Comparison of ENCODE assay signal across 8 mouse cellular contexts in genomic region chr10:80329273-80330081, GRCm38 (mm10). TPM values are rescaled to one million over a fixed set of nuclear protein-coding genes. Genes with fewer than 3 reads are reported as not detected.
DNase-seq lines count a peak whose midpoint lies in the region; ATAC-seq and TF ChIP-seq lines count a peak whose summit lies in the region.

TSS of gene Pcsk4 (minus strand) at chr10:80329498.
TSS of gene Reep6 (plus strand) at chr10:80329953.

- peaks cover 15% of the 10 kb centered on the region for H3K4me1 ChIP-seq in heart, embryonic 12.5 days (replicated peaks)
- peaks cover 12% of the 10 kb centered on the region for H3K4me1 ChIP-seq in kidney, postnatal 0 days (replicated peaks; ENCODE audit: insufficient read depth, low read length)
- peaks cover 52% of the 10 kb centered on the region for H3K4me1 ChIP-seq in liver, embryonic 11.5 days (replicated peaks; ENCODE audit: control insufficient read depth, insufficient read depth, low read length)
- peaks cover 37% of the 10 kb centered on the region for H3K4me1 ChIP-seq in stomach, embryonic 15.5 days

- H3K4me3 ChIP-seq in heart, embryonic 12.5 days = peak within 1 kb of the TSS; percentile 49
- peak within 1 kb of the TSS; percentile 32 for H3K4me3 ChIP-seq in kidney, postnatal 0 days (replicated peaks; ENCODE audit: low read depth, low read length)
- H3K4me3 ChIP-seq in liver, embryonic 11.5 days (ENCODE audit: low read depth, low read length) = peak within 1 kb of the TSS; percentile 72
- peak within 1 kb of the TSS; percentile 50 for H3K4me3 ChIP-seq in stomach, embryonic 15.5 days (replicated peaks)

- peak; percentile 90 for DNase-seq in CD4-positive helper T cell, adult 2 months (ENCODE audit: low read depth, low spot score)
- DNase-seq in brain, embryonic 18.5 days (ENCODE audit: low read depth, low spot score) = peak; percentile 90
- DNase-seq in kidney, postnatal 0 days (ENCODE audit: low spot score) = peak; percentile 100
- DNase-seq in liver, embryonic 11.5 days (ENCODE audit: low spot score) = peak; percentile 98
- DNase-seq in natural killer cell, adult 2 months (ENCODE audit: low spot score in 2 of 2) = peak; percentile 94 to 97

- H3K27me3 ChIP-seq in heart, embryonic 12.5 days (replicated peaks) = peaks cover 59% of the 10 kb centered on the region
- H3K27me3 ChIP-seq in kidney, postnatal 0 days (ENCODE audit: insufficient read depth, low read length) = no peaks in the 10 kb centered on the region
- H3K27me3 ChIP-seq in liver, embryonic 11.5 days (replicated peaks; ENCODE audit: control insufficient read depth, insufficient read depth, low read length) = no peaks in the 10 kb centered on the region; the same call in none of the 2 replicates
- H3K27me3 ChIP-seq in stomach, embryonic 15.5 days (replicated peaks) = no peaks in the 10 kb centered on the region

- no peak within 1 kb of the TSS for H3K27ac ChIP-seq in heart, embryonic 12.5 days (ENCODE audit: poor library complexity, severe bottlenecking)
- no peak within 1 kb of the TSS for H3K27ac ChIP-seq in kidney, postnatal 0 days
- peak within 1 kb of the TSS; percentile 95 for H3K27ac ChIP-seq in liver, embryonic 11.5 days (ENCODE audit: low read depth, low read length)
- H3K27ac ChIP-seq in stomach, embryonic 15.5 days = peak within 1 kb of the TSS; percentile 78

- H3K4me2 ChIP-seq in heart, embryonic 12.5 days = peak within 1 kb of the TSS; percentile 85
- peak within 1 kb of the TSS; percentile 81 for H3K4me2 ChIP-seq in kidney, postnatal 0 days (ENCODE audit: low read length)
- H3K4me2 ChIP-seq in liver, embryonic 11.5 days = peak within 1 kb of the TSS; percentile 99
- peak within 1 kb of the TSS; percentile 97 for H3K4me2 ChIP-seq in stomach, embryonic 15.5 days

- 3% methylated on average over 36 of the region's 36 CpGs for WGBS in heart, embryonic 12.5 days
- 2% methylated on average over 36 of the region's 36 CpGs for WGBS in kidney, postnatal 0 days
- 4% methylated on average over 36 of the region's 36 CpGs for WGBS in liver, embryonic 11.5 days
- WGBS in stomach, embryonic 15.5 days = 3% methylated on average over 36 of the region's 36 CpGs

- peak; percentile 76 for ATAC-seq in erythroid progenitor cell, adult 5-6 weeks (replicated peaks; ENCODE audit: low FRiP score, poor library complexity, severe bottlenecking)
- peak; percentile 96 for ATAC-seq in heart, embryonic 12.5 days (ENCODE audit: insufficient number of reproducible peaks, low FRiP score)
- ATAC-seq in kidney, postnatal 0 days (replicated peaks; ENCODE audit: low FRiP score, low read depth) = peak; percentile 96
- peak; percentile 89 for ATAC-seq in liver, embryonic 11.5 days (replicated peaks; ENCODE audit: low FRiP score)
- ATAC-seq in stomach, embryonic 15.5 days (ENCODE audit: insufficient read depth, low FRiP score, low read depth) = peak; percentile 93

- no peaks in the 10 kb centered on the region for H3K9me3 ChIP-seq in heart, embryonic 12.5 days (replicated peaks)
- no peaks in the 10 kb centered on the region for H3K9me3 ChIP-seq in kidney, postnatal 0 days (replicated peaks; ENCODE audit: low read length)
- no peaks in the 10 kb centered on the region for H3K9me3 ChIP-seq in liver, embryonic 11.5 days (ENCODE audit: control insufficient read depth, low read length)
- no peaks in the 10 kb centered on the region for H3K9me3 ChIP-seq in stomach, embryonic 15.5 days

- H3K9ac ChIP-seq in heart, embryonic 12.5 days = peak within 1 kb of the TSS; percentile 64
- H3K9ac ChIP-seq in kidney, postnatal 0 days (ENCODE audit: low read depth, low read length) = peak within 1 kb of the TSS; percentile 46; the same call in 1 of the 2 replicates
- peak within 1 kb of the TSS; percentile 81 for H3K9ac ChIP-seq in liver, embryonic 11.5 days (ENCODE audit: low read depth, low read length)
- H3K9ac ChIP-seq in stomach, embryonic 15.5 days = peak within 1 kb of the TSS; percentile 43; the same call in 1 of the 2 replicates

- H3K36me3 ChIP-seq in heart, embryonic 12.5 days = no peaks in the 10 kb centered on the region
- H3K36me3 ChIP-seq in kidney, postnatal 0 days (ENCODE audit: insufficient read depth, low read length) = no peaks in the 10 kb centered on the region
- 0 out of 2 replicates have a peak, but pooled peaks cover 4% of the 10 kb centered on the region for H3K36me3 ChIP-seq in liver, embryonic 11.5 days (ENCODE audit: control insufficient read depth, insufficient read depth, low read length)
- no peaks in the 10 kb centered on the region for H3K36me3 ChIP-seq in stomach, embryonic 15.5 days

- no peak for TF ChIP-seq CTCF in kidney, postnatal 0 days (IDR thresholded peaks at IDR 0.05; ENCODE audit: low read depth)

RNA-seq across cellular contexts. Expression of gene Pcsk4, which starts in this region (rescaled TPM):
- total RNA-seq in erythroid progenitor cell, adult 5-6 weeks (2015; ENCODE audit: low replicate concordance) = not detected in 2 replicates
- 1.0 TPM in 1 of 2 replicates, not detected in the other for total RNA-seq in erythroid progenitor cell, adult 5-6 weeks (2017; ENCODE audit: low replicate concordance)
- 1.0 and 1.5 TPM in 2 replicates for polyA plus RNA-seq in heart, embryonic 12.5 days (2016; fragmentation: Nextera tagmentation; extraction: Ambion mirVana)
- 5.4 and 5.9 TPM in 2 replicates for polyA plus RNA-seq in kidney, postnatal 0 days (2015; fragmentation: Nextera tagmentation; extraction: Ambion mirVana)
- polyA plus RNA-seq in liver, embryonic 11.5 days (2014; fragmentation: Nextera tagmentation; extraction: Ambion mirVana) = 12.6 and 12.8 TPM in 2 replicates
- 4.8 and 5.4 TPM in 2 replicates for polyA plus RNA-seq in stomach, embryonic 15.5 days (2015; fragmentation: Nextera tagmentation; extraction: Ambion mirVana)

RNA-seq across cellular contexts. Expression of gene Reep6, which starts in this region (rescaled TPM):
- total RNA-seq in erythroid progenitor cell, adult 5-6 weeks (2015; ENCODE audit: low replicate concordance) = 17.2 and 22.3 TPM in 2 replicates
- 16.8 and 18.2 TPM in 2 replicates for total RNA-seq in erythroid progenitor cell, adult 5-6 weeks (2017; ENCODE audit: low replicate concordance)
- 3.1 and 3.7 TPM in 2 replicates for polyA plus RNA-seq in heart, embryonic 12.5 days (2016; fragmentation: Nextera tagmentation; extraction: Ambion mirVana)
- 11.7 and 12.1 TPM in 2 replicates for polyA plus RNA-seq in kidney, postnatal 0 days (2015; fragmentation: Nextera tagmentation; extraction: Ambion mirVana)
- polyA plus RNA-seq in liver, embryonic 11.5 days (2014; fragmentation: Nextera tagmentation; extraction: Ambion mirVana) = 74.3 and 76.1 TPM in 2 replicates
- polyA plus RNA-seq in stomach, embryonic 15.5 days (2015; fragmentation: Nextera tagmentation; extraction: Ambion mirVana) = 44.5 and 51.2 TPM in 2 replicates

Comparison
In these comparisons a context has a peak if more than half of its experiments do, and no peak if none do; other contexts are left out.
1. H3K27ac ChIP-seq: peak in liver, embryonic 11.5 days (single experiment) and stomach, embryonic 15.5 days (single experiment); none in heart, embryonic 12.5 days (single experiment) and kidney, postnatal 0 days (single experiment).
2. Peak in every context shown above with its lines, with median percentiles within 50 percentile points of each other: DNase-seq, ATAC-seq, H3K4me2 ChIP-seq, H3K4me3 ChIP-seq and H3K9ac ChIP-seq.